Mouse (Mus musculus) hindbrain, postnatal 0 days (tissue): Measurements from ENCODE around the gene Ttc13. TPM values are rescaled to one million over a fixed set of nuclear protein-coding genes. Genes with fewer than 3 reads are reported as not detected.

Experiments used
- ATAC-seq: fragments of 200-750 bp; cut with Nextera tagmentation; 2 replicates; pipeline ENCODE4 v1.8.0; 2017; ENCODE audit warnings: mild to moderate bottlenecking, moderate TSS enrichment, moderate library complexity
- DNase-seq: peaks from one replicate; pipeline ENCODE4 v3.0.0-alpha.2; 2015; ENCODE audit warnings: low spot score
- H3K27ac ChIP-seq: fragments of 300-500 bp; sonication (generic); 2 replicates; pipeline ENCODE4 v1.5.1; 2014; ENCODE audit warnings: mild to moderate bottlenecking
- H3K27me3 ChIP-seq: fragments of 300-500 bp; sonication (generic); 2 replicates; pipeline ENCODE4 v1.6.1; 2014; ENCODE audit warnings: low read length, mixed read lengths; ENCODE audit not compliant: insufficient read depth
- H3K36me3 ChIP-seq: fragments of 300-500 bp; sonication (generic); 2 replicates; pipeline ENCODE4 v1.6.1; 2014; ENCODE audit warnings: low read length, mixed read lengths; ENCODE audit not compliant: insufficient read depth
- H3K4me1 ChIP-seq: fragments of 300-500 bp; sonication (generic); 2 replicates; pipeline ENCODE4 v1.6.1; 2014; ENCODE audit warnings: antibody characterized with exemption, low read length, mixed read lengths; ENCODE audit not compliant: insufficient read depth
- H3K4me2 ChIP-seq: fragments of 300-500 bp; sonication (generic); 2 replicates; pipeline ENCODE4 v1.6.1; 2014; ENCODE audit warnings: low read depth, mild to moderate bottlenecking, low read length, moderate library complexity, mixed read lengths
- H3K4me3 ChIP-seq: fragments of 300-500 bp; sonication (generic); 2 replicates; pipeline ENCODE4 v1.5.1; 2014; ENCODE audit warnings: low read length
- H3K9ac ChIP-seq: fragments of 300-500 bp; sonication (generic); replicated peaks from 2 replicates; pipeline ENCODE4 v1.6.1; 2014; ENCODE audit warnings: mild to moderate bottlenecking, low read length, moderate library complexity, mixed read lengths
- H3K9me3 ChIP-seq: fragments of 300-500 bp; sonication (generic); 2 replicates; pipeline ENCODE4 v1.6.1; 2016; ENCODE audit warnings: low read length, mixed read lengths
- CTCF ChIP-seq: IDR thresholded peaks from 2 replicates; pipeline ENCODE4 v1.5.1; 2016; ENCODE audit warnings: antibody characterized with exemption, control low read depth, low read depth
- WGBS: fragments of 180-500 bp; shearing (Covaris S2); extraction: QIAGEN DNeasy Blood & Tissue Kit; methylation state at CpG from one replicate; pipeline ENCODE4 v1.1.7; 2014; 5-methylcytosine and 5-hydroxymethylcytosine counted together
- polyA plus RNA-seq: library from polyadenylated mRNA; unstranded; fragments of >200 nt; fragmentation: Nextera tagmentation; extraction: Ambion mirVana; gene quantifications from 2 replicates; pipeline ENCODE4 v1.2.1, GENCODE M21; 2015
- total RNA-seq: library from RNA; depleted of rRNA; stranded (reverse); fragments of >200 nt; gene quantifications from 2 replicates; pipeline ENCODE4 v1.2.3, GENCODE M21; 2014

Gene Ttc13
- total and polyA plus RNA-seq, 2 experiments from 2014 or later = 58.6 to 64.2 TPM

DNA sequence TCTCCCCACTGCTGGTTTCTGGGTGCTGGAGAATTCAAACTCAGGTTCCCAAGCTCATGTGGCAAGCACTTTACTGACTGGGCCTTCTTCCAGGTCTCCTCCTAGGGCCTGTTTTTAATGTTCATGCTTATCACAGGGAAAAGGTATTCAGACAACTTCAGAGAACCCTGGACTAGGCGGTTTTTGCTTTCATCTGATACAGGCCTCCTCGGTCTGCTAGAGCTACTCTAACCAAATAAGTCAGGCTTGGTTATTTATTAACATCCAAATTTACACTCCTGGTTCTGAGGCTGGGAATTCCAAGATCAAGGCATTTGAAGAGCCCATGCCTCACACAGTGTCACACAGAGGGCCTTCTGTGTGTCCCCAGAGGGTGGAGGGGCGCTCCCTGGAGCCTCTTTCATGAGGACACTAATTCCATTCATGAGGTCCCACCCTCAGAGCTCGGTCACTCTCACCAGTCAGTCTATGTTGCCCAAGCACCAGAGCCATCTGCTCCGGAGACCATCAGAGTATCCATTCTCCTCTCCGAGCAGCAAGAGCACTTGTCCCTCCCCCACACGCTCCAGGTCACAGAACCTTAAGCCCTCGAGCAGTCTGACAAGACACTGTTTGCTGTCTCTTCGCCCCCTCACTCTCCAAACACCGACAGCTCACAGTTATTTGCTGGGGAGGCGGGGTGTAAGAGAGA lies 32.5 kb upstream of the Ttc13 start:
- peak; percentile 58 for DNase-seq
- Histone ChIP-seq H3K27me3 (peaks cover 24% of the 10 kb centered on the region), H3K4me1 (peaks cover 8% of the 10 kb centered on the region; the same call in 1 of the 2 replicates), H3K9me3 (no peaks in the 10 kb centered on the region), H3K27ac (no peak overlapping the region), H3K36me3 (no peaks in the 10 kb centered on the region), H3K9ac (no peak overlapping the region), H3K4me2 (no peak overlapping the region), H3K4me3 (no peak overlapping the region)
- WGBS = 24% methylated on average over 11 of the region's 11 CpGs
- no peak for TF ChIP-seq CTCF
- ATAC-seq = peak; percentile 85

DNA sequence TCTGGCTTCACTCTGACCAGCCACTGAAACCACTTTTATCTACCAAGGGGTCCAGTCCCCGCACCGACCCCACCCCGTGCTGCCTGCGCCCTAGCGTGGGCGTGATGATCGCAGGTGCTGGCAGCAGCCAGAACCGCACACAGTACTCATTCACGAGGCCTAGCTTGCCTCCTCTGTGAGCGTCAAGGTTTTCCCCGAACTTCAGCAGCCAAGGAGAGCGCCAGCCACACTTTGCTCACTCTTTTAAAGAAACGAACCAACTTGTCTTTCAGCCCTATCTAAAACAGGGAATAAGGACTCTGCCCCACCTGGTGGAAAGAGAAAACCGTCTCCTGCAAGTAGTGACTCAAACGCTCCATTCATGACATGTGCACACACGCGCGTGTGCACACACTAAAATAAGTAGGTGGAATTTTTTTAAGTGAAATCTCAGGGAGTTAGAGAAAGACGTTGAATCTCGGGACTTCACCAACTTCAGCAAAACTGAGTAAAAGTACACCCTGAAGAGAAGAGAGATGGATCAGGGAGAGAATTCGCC lies 30.6 kb upstream of the Ttc13 start:
- Histone ChIP-seq H3K4me2 (no peak overlapping the region; the same call in 1 of the 2 replicates), H3K4me3 (no peak overlapping the region), H3K36me3 (no peaks in the 10 kb centered on the region), H3K27ac (no peak overlapping the region), H3K27me3 (peaks cover 24% of the 10 kb centered on the region), H3K4me1 (peaks cover 8% of the 10 kb centered on the region; the same call in 1 of the 2 replicates), H3K9me3 (no peaks in the 10 kb centered on the region), H3K9ac (no peak overlapping the region)
- DNase-seq (peak; percentile 34), ATAC-seq (no peak)
- peak; percentile 43 for TF ChIP-seq CTCF
- WGBS = 33% methylated on average over 21 of the region's 21 CpGs

DNA sequence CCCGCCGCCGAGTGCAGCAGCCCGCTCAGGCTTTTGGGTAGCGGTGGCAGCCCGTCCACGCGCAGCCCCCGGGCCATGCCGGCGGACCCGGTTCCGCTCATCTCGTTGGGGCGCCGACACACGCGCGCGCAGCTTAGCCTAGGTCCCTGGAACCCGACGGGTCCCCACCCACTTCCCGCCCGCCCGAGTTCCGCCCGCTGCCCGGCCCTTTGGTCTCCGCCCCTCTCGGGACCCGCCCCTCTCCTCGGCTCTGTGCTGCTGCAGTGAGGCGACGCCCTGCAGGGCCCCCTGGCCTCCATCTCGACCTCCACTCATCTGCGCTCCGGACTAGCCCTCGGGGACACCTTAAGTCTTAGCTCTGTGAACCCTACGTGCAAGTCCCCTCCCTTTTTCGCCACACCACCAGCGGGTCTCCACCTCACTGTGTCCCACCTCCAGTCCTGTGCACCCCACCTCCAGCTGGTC lies 30.0 kb upstream of the Ttc13 start, which contains the start of gene Fam89a:
Gene Fam89a (minus strand): TSS at position 124 of the 465 bp plus-strand sequence.
- Histone ChIP-seq H3K9ac (peak within 1 kb of the TSS; percentile 40; the same call in 1 of the 2 replicates), H3K4me2 (peak within 1 kb of the TSS; percentile 66), H3K4me3 (peak within 1 kb of the TSS; percentile 45), H3K4me1 (peaks cover 8% of the 10 kb centered on the region; the same call in 1 of the 2 replicates), H3K9me3 (no peaks in the 10 kb centered on the region), H3K27me3 (peaks cover 24% of the 10 kb centered on the region), H3K27ac (no peak within 1 kb of the TSS), H3K36me3 (no peaks in the 10 kb centered on the region)
- under 1% methylated on average over 36 of the region's 41 CpGs for WGBS
- DNase-seq (no peak), ATAC-seq (no peak; the same call in 1 of the 2 replicates)
- no peak for TF ChIP-seq CTCF

DNA sequence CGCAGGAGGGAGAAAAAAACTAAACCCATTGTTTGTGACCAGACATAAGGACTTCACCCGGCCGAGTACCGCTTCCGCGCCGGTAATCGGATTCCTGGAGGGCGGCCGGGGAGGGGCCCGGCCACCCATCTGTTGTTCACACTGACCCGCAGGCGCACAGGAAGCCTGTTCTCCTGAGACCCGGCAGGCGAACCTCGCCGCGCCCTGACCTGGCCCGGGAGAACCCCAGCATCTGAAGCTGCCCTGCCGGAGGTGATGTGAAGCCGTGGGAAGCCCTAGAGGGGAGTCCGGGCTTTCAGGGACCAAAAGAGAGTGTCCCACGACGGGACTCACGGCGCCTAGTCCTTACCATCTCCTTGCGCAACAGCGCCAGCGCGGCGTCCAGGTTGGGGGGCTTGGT lies 29.4 kb upstream of the Ttc13 start:
- H3K27ac ChIP-seq = no peak overlapping the region
- peaks cover 24% of the 10 kb centered on the region for H3K27me3 ChIP-seq
- DNase-seq (no peak), ATAC-seq (no peak)
- H3K4me2 ChIP-seq = peak overlapping the region; percentile 66
- peak overlapping the region; percentile 40; the same call in 1 of the 2 replicates for H3K9ac ChIP-seq
- TF ChIP-seq CTCF = no peak
- H3K9me3 ChIP-seq = no peaks in the 10 kb centered on the region
- H3K4me3 ChIP-seq = peak overlapping the region; percentile 45
- H3K36me3 ChIP-seq = no peaks in the 10 kb centered on the region
- WGBS = under 1% methylated on average over 30 of the region's 31 CpGs
- H3K4me1 ChIP-seq = peaks cover 8% of the 10 kb centered on the region; the same call in 1 of the 2 replicates

DNA sequence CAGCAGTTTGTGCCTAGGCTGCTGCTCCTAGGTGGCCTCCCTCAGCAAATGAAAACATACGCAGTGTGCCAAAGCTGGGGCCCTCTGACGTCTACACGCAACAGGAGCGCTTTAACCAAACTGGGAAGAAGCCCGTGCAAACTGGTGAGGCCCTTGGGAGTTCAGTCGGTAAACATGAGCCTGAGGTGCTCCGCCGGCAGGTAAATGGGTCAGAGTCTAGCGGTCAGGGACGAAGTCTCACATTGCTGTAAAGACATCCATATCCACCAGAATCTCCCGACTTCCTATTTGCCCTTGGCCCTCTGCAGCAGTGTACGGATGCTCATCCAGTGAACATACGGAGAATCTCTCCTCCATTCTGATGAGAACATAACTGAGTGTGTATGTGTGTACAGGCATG lies 24.9 kb upstream of the Ttc13 start:
- no peak overlapping the region for H3K27ac ChIP-seq
- H3K4me2 ChIP-seq = no peak overlapping the region
- 76% methylated on average over 13 of the region's 13 CpGs for WGBS
- H3K9me3 ChIP-seq = no peaks in the 10 kb centered on the region
- H3K36me3 ChIP-seq = no peaks in the 10 kb centered on the region
- DNase-seq = no peak
- TF ChIP-seq CTCF = no peak
- no peak overlapping the region for H3K4me3 ChIP-seq
- H3K4me1 ChIP-seq = peaks cover 8% of the 10 kb centered on the region; the same call in 1 of the 2 replicates
- H3K9ac ChIP-seq = no peak overlapping the region
- no peak for ATAC-seq
- peaks cover 21% of the 10 kb centered on the region for H3K27me3 ChIP-seq

DNA sequence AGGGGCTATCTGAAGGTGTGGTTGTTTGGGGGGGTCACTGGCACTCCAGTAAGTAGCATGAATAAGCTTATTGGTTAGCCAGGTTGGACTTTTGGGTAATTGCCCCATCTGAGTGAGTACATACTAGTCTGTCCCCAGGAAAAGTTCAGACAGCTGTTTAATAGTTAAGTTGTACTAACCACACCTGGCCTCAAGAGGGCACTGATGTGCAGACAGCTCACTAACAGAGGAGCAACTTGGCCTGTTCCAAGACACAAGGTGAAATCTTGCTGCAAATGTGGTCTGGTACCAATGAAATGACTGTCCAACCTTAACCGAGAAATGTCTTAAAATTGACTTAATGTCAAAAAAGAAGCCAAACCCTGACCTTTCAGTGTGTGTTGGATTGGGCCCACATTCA lies 17.5 kb upstream of the Ttc13 start:
- Histone ChIP-seq H3K4me2 (no peak overlapping the region), H3K4me1 (no peaks in the 10 kb centered on the region), H3K27me3 (no peaks in the 10 kb centered on the region), H3K9me3 (no peaks in the 10 kb centered on the region), H3K4me3 (no peak overlapping the region), H3K36me3 (0 out of 2 replicates have a peak, but pooled peaks cover 5% of the 10 kb centered on the region), H3K9ac (no peak overlapping the region), H3K27ac (no peak overlapping the region)
- peak; percentile 66 for DNase-seq
- 86% methylated on average over 1 of the region's 1 CpGs for WGBS
- peak; percentile 73 for TF ChIP-seq CTCF
- ATAC-seq = no peak
